Mouse (Mus musculus): ENCODE results near the gene B3gat3.
A peak's percentile ranks its signal among the peaks of the same experiment; 100 is the strongest.

The B3gat3 gene

GRCm38 (mm10) chr19:8897865-8898495, 22.2 kb upstream of the B3gat3 start, which contains the start of gene Ganab:
Gene Ganab (plus strand): TSS chr19:8898071.
- DNase-seq (ENCODE audit: low spot score): peak; percentile 96

DNA sequence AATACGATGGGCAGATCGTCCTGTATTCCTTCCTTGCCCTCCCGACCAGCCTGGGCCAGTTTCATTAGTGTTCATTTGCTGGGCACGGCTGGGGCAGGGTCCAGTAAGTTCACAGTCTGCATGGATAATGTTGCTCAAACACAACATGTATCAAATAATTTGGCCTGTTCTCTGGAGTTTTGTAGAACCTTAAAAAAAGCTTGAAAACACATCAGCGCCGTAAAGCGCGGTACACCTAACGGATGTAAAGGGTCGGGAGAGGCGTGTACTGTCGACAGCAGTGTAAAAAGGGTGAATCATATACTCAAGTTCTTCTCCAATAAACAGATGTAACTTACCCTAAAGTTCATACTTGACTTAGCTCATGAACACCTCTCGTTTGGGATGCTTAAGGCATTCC, 21.6 kb upstream of the B3gat3 start:
- DNase-seq (ENCODE audit: low spot score): no peak

GRCm38 (mm10) chr19:8899079-8899478, 21.1 kb upstream of the B3gat3 start:
- no peak for DNase-seq (ENCODE audit: low spot score)

DNA sequence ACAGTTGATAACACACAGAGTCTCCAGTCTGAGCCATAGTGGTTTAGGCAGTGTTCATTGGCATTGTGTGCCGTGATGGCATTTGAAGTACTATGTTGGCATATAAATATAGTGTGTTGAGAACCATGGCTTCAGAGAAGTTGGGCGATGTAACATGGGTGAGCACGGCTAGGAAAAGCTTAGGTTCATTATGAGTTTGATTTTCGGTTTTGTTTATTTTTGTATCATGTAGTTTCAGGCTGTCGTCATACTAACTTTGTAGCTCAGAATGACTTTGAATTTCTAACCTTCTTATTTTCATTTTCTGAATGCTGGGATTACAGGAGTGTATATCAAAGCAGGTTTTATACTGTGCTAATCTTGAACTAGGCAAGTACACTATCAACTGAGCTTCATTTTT, 16.8 kb upstream of the B3gat3 start:
- no peak for DNase-seq (ENCODE audit: low spot score)

DNA sequence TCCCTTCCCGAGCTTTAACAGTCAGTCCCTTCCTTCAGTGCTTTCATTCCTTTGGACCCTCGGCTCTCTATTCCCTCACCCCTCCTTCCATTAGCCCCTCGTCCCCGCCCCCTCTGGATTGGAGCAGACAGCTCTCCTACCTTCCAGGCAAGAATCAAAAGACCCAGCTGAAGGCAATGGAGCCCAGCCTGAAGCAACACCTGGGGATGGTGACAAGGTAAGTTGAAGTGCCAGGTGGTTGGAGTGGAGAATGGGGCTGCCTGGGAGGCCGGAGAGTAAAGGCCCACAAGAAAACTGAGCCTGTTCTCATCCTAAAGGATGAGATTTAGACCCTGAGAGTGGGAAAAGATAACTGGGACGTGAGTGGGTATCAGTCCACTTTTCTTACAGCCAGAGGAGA, 11.6 kb upstream of the B3gat3 start:
- no peak for DNase-seq (ENCODE audit: low spot score)

DNA sequence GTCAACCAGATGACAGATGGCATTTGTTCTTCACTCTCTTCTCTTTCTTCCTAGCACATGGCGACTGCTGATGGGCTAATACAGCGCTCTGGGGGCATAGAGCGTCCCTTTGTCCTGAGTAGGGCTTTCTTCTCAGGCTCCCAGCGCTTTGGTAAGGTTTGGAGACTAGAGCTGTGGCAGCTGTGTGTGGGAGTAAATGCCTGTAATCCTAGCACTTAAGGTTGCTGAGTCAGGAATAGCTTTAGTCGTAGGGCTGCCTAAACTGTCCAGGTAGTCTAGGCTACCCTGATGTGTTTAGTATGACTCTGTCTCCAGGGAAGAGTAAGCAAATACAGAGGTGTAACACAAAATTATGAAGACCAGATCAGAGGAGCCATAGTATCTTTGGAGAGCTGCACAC, 8.4 kb upstream of the B3gat3 start:
- no peak for DNase-seq (ENCODE audit: low spot score)

- DNase-seq (ENCODE audit: low spot score): no peak
These were observed 6.0 kb upstream of the B3gat3 start for GRCm38 (mm10) chr19:8914212-8914611.

DNA sequence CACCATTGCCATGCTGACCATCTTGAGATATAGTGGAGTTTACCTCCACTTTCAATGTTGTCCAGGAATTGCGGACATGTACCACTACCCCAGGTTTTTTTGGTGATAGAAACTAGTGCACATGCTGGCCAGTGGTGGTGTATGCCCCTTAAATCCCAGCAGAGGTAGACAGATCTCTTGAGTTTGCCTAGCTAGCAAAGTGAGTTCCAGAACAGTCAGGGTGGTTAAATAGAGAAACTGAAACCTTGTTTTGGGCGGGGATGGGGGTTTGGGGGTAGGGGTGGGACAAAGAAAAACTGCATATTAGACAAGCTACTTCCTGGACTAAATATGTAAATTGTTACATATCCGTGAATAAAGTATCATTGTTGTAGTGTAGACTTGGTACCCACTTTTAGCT, 1.2 kb upstream of the B3gat3 start:
- DNase-seq (ENCODE audit: low spot score): no peak

GRCm38 (mm10) chr19:8919684-8920072, 496 bp upstream of the B3gat3 start:
- DNase-seq (ENCODE audit: low spot score): no peak

- DNase-seq (ENCODE audit: low spot score): no peak
These were observed 690 bp downstream of the B3gat3 start for GRCm38 (mm10) chr19:8920836-8921291.

DNA sequence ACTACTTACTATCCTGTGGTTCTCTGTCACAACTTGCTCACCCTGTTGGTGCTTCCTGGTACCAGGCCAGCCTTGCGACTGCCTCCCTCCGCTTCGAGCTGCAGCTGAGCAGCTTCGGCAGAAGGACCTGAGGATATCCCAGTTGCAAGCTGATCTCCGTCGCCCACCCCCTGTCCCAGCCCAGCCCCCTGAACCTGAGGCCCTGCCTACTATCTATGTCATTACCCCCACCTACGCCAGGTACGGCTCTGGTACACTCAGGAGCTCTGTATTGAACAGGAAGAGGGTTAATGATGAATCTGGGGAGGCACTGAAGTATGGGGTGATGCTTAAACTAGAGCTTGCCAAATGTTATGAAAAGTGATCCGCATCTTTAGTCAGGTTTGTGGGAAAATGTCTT, 1.6 kb downstream of the B3gat3 start:
- no peak for DNase-seq (ENCODE audit: low spot score)

- DNase-seq (ENCODE audit: low spot score): no peak
These were observed 6.6 kb downstream of the B3gat3 start for GRCm38 (mm10) chr19:8926766-8927165.

GRCm38 (mm10) chr19:8927891-8928525, 7.8 kb downstream of the B3gat3 start:
- no peak for DNase-seq (ENCODE audit: low spot score)

DNA sequence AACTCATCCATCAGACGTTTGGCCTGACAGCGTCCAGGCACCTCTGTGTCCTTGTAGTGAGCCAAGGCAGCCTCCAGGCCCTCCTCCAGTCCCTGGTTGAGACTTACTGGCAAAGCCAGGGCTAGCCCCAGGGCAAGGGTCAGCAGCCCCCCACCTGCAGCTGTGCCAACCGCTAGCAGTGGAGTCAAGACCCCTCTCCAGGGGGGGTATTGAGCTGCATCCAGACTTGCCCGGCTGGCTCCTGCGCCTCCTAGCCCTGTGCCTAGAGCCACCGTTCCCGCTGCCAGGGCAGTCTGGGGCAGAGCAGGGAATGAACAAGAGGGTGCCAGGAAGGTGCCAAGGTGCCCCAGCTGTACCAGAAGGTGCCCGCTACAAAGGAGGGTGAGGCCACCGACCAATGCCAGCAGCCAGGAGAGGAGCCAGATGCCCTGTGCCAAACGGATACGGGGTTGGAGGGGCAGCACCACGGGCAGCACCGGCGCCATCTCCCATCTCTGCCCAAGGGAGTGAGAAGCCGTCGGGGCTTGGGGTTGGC, 8.6 kb downstream of the B3gat3 start:
- no peak for DNase-seq (ENCODE audit: low spot score)

DNA sequence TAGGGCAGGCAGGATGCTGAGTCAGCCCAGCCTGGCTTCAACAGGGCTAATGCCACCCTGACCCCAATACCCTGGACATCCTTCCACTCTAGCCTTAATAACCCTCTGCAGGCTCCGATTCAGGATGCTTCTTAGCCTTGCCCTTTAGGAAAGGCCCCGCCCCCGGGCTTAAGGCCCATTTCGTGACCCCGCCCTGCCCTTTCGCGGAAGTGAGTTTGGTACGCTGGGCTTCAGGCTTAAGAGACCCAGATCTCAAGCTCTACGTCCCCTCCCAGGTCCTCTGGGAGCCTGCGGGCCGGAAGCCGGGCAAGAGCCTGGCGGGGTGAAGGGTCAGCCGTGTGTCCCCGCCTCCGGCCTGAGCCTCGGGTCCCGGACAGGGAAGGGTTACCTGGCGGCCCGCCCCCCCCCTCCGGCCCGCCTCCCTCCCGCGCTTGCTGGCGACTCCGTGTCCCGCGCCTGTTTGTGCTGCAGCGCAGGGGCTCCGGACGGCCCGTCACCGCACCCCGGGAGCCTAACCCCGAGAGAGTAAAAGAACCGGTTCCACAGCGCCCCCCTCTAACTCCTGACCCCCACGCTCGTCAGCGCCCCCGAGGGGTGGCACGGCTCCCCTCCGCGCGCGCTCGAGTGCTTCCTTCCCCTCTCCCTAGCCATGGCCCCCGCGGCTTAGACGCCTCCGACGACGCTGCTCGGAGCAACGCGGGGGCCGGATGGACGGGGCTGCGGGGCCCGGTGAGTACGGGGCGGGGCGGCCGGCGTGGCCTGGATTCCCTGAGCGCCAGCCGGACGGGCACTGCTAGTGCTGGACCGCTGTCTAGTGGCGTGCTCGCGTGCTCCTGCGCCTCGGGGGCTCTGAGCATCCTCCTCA, 9.3 kb downstream of the B3gat3 start, which contains the start of the genes Rom1 and Eml3:
Gene Rom1 (minus strand): TSS at position 133 of the 865 bp plus-strand sequence.
Gene Eml3 (plus strand): TSS at position 329 of the 865 bp plus-strand sequence.
- DNase-seq (ENCODE audit: low spot score): peak; percentile 91

DNA sequence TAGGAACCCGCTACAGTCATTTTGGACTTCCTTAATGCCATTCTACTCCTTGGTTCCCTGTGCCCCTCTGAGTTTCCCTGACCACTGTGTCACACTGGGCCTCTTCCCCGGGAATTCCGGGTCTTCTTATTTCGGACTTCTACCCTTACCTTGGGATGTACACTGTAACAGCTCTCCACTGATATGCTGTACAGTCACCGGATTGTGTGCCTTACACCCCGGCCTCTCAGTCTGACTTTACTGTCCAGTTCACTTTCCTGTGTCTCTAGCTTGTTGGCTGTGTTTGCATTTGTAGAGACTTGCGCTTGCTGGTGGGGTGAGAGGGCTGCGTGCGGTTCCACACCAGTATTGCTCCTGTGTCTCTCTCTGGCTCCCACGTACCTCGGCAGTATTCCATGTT, 9.9 kb downstream of the B3gat3 start:
- DNase-seq (ENCODE audit: low spot score): no peak

- no peak for DNase-seq (ENCODE audit: low spot score)
These were observed 10.6 kb downstream of the B3gat3 start for GRCm38 (mm10) chr19:8930771-8931170.

- DNase-seq (ENCODE audit: low spot score): no peak
These were observed 16.6 kb downstream of the B3gat3 start for GRCm38 (mm10) chr19:8936736-8937135.

DNA sequence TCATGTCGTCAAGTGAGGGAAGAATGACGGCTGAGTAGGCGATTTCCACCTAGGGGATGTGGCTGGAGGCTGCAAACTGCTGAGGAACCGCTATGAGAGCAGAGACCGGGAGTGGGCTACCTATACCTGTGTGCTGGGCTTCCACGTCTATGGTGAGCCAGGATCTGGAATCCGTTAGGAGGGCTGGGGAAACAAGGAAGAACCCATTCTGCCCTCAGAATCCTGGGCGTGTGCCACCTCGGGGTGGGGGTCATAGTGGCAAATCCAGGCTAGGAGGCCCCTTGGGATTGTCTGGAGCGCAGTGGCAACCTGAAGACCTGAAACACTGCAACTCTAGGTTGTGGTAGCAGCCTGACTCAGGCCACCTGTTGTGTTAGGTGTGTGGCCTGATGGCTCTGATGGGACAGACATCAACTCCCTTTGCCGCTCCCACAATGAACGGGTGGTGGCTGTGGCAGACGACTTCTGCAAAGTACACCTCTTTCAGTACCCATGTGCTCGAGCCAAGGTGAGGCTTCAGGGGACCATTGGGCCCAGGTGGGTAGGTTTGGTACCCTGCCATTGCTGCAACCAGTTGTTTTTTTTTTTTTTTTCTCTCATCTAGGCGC, 20.5 kb downstream of the B3gat3 start:
- DNase-seq (ENCODE audit: low spot score): no peak

DNA sequence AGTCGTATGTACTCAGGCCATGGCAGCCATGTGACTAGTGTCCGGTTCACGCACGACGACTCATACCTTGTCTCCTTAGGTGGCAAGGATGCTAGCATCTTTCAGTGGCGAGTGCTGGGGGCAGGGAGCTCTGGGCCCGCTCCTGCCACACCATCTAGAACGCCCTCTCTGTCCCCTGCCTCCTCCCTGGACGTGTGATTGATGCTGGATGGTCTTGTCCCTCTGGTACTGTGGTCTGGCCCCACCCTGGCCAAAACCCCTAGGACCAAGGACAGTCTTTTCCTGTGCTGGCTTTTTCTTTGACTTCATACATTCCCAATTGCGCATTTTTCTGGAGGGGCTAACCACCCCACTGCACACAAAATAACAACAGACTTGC, 21.0 kb downstream of the B3gat3 start:
- no peak for DNase-seq (ENCODE audit: low spot score)

GRCm38 (mm10) chr19:8941515-8942217, 21.5 kb downstream of the B3gat3 start, which contains the start of gene Mta2:
Gene Mta2 (plus strand): TSS chr19:8941875.
- peak; percentile 98 for DNase-seq (ENCODE audit: low spot score)

Measured in testis, postnatal 10 days (tissue).